Mouse (Mus musculus) intestine, postnatal 0 days (tissue): Measurements from ENCODE around the gene Tsks. TPM values are rescaled to one million over a fixed set of nuclear protein-coding genes. Genes with fewer than 3 reads are reported as not detected.

ENCODE experiments used
- ATAC-seq: fragments of 200-750 bp; cut with Nextera tagmentation; 2 replicates; pipeline ENCODE4 v1.8.0; 2017; ENCODE audit warnings: mild to moderate bottlenecking, moderate TSS enrichment, moderate library complexity
- H3K27ac ChIP-seq: fragments of 300-500 bp; sonication (generic); 2 replicates; pipeline ENCODE4 v1.5.1; 2014; ENCODE audit warnings: mild to moderate bottlenecking, low read depth, low read length, moderate library complexity
- H3K27me3 ChIP-seq: fragments of 300-500 bp; sonication (generic); replicated peaks from 2 replicates; pipeline ENCODE4 v1.6.1; 2014; ENCODE audit warnings: low read length, mixed read lengths; ENCODE audit not compliant: control insufficient read depth, insufficient read depth
- H3K36me3 ChIP-seq: fragments of 300-500 bp; sonication (generic); 2 replicates; pipeline ENCODE4 v1.6.1; 2014; ENCODE audit warnings: mild to moderate bottlenecking, moderate library complexity; ENCODE audit not compliant: control insufficient read depth, insufficient read depth
- H3K4me1 ChIP-seq: fragments of 300-500 bp; sonication (generic); replicated peaks from 2 replicates; pipeline ENCODE4 v1.6.1; 2014; ENCODE audit warnings: antibody characterized with exemption, low read length, mixed read lengths; ENCODE audit not compliant: control insufficient read depth, insufficient read depth
- H3K4me2 ChIP-seq: fragments of 300-500 bp; sonication (generic); replicated peaks from 2 replicates; pipeline ENCODE4 v1.6.1; 2014; ENCODE audit warnings: low read depth, mild to moderate bottlenecking, moderate library complexity
- H3K4me3 ChIP-seq: fragments of 300-500 bp; sonication (generic); 2 replicates; pipeline ENCODE4 v1.5.1; 2014; ENCODE audit warnings: low read depth, low read length
- H3K9ac ChIP-seq: fragments of 300-500 bp; sonication (generic); 2 replicates; pipeline ENCODE4 v1.6.1; 2014; ENCODE audit warnings: mild to moderate bottlenecking, low read depth, low read length
- H3K9me3 ChIP-seq: fragments of 300-500 bp; sonication (generic); 2 replicates; pipeline ENCODE4 v1.6.1; 2016; ENCODE audit warnings: mixed run types; ENCODE audit not compliant: control insufficient read depth
- CTCF ChIP-seq: sonication (generic); IDR thresholded peaks from 2 replicates; pipeline ENCODE4 v1.5.1; 2016; ENCODE audit warnings: low read depth, mild to moderate bottlenecking, control low read depth, antibody characterized with exemption, moderate library complexity
- WGBS: fragments of 180-500 bp; shearing (Covaris S2); extraction: QIAGEN DNeasy Blood & Tissue Kit; methylation state at CpG from one replicate; pipeline ENCODE4 v1.1.7; 2014; 5-methylcytosine and 5-hydroxymethylcytosine counted together
- polyA plus RNA-seq: library from polyadenylated mRNA; unstranded; fragments of >200 nt; fragmentation: Nextera tagmentation; extraction: Ambion mirVana; gene quantifications from 2 replicates; pipeline ENCODE4 v1.2.1, GENCODE M21; 2015

Tsks gene
- polyA plus RNA-seq, 1 experiment from 2014 or later, result 0.13 TPM

- ATAC-seq, result no peak
- no peak for TF ChIP-seq CTCF
- no peak overlapping the region for H3K4me3 ChIP-seq
- H3K27me3 ChIP-seq, result peaks cover 14% of the 10 kb centered on the region
- H3K27ac ChIP-seq, result no peak overlapping the region
- WGBS, result 73% methylated on average over 14 of the region's 14 CpGs
- no peak overlapping the region for H3K9ac ChIP-seq
- H3K9me3 ChIP-seq, result no peaks in the 10 kb centered on the region
- H3K4me1 ChIP-seq, result peaks cover 4% of the 10 kb centered on the region; the same call in 1 of the 2 replicates
- H3K36me3 ChIP-seq, result no peaks in the 10 kb centered on the region
- no peak overlapping the region for H3K4me2 ChIP-seq
Observed at GRCm38 (mm10) chr7:44953561-44953960, 10.6 kb downstream of the Tsks start.

- Histone ChIP-seq H3K36me3 (no peaks in the 10 kb centered on the region), H3K27ac (no peak overlapping the region), H3K9ac (no peak overlapping the region), H3K4me1 (peaks cover 4% of the 10 kb centered on the region; the same call in 1 of the 2 replicates), H3K4me3 (no peak overlapping the region), H3K27me3 (peaks cover 14% of the 10 kb centered on the region), H3K9me3 (no peaks in the 10 kb centered on the region), H3K4me2 (no peak overlapping the region)
- WGBS, result 88% methylated on average over 12 of the region's 12 CpGs
- no peak for TF ChIP-seq CTCF
- ATAC-seq, result no peak
Observed at GRCm38 (mm10) chr7:44954091-44954885, 11.3 kb downstream of the Tsks start.

GRCm38 (mm10) chr7:44955628-44956027 lies 12.6 kb downstream of the Tsks start:
- Histone ChIP-seq H3K9ac (no peak overlapping the region), H3K27me3 (peaks cover 7% of the 10 kb centered on the region; the same call in 1 of the 2 replicates), H3K4me2 (no peak overlapping the region), H3K4me3 (no peak overlapping the region), H3K27ac (no peak overlapping the region), H3K4me1 (peaks cover 4% of the 10 kb centered on the region; the same call in 1 of the 2 replicates), H3K36me3 (no peaks in the 10 kb centered on the region), H3K9me3 (no peaks in the 10 kb centered on the region)
- TF ChIP-seq CTCF, result peak; percentile 72
- 52% methylated on average over 5 of the region's 5 CpGs for WGBS
- no peak for ATAC-seq

- 73% methylated on average over 6 of the region's 6 CpGs for WGBS
- TF ChIP-seq CTCF, result no peak
Observed at GRCm38 (mm10) chr7:44956266-44956665, 13.3 kb downstream of the Tsks start.

GRCm38 (mm10) chr7:44957183-44957835 lies 14.3 kb downstream of the Tsks start:
- no peak for TF ChIP-seq CTCF
- ATAC-seq, result 0 out of 2 replicates have a peak, but pooled peaks have one; percentile 6
- Histone ChIP-seq H3K9me3 (no peaks in the 10 kb centered on the region), H3K4me2 (no peak overlapping the region), H3K4me3 (no peak overlapping the region), H3K36me3 (0 out of 2 replicates have a peak, but pooled peaks cover 4% of the 10 kb centered on the region), H3K9ac (no peak overlapping the region), H3K4me1 (no peaks in the 10 kb centered on the region), H3K27me3 (no peaks in the 10 kb centered on the region), H3K27ac (no peak overlapping the region)
- 75% methylated on average over 20 of the region's 20 CpGs for WGBS

More at GRCm38 (mm10) chr7:44956266-44956665, 13.3 kb downstream of the Tsks start:
- Histone ChIP-seq H3K27ac (no peak overlapping the region), H3K27me3 (0 out of 2 replicates have a peak, but pooled peaks cover under 1% of the 10 kb centered on the region), H3K4me3 (no peak overlapping the region), H3K9ac (no peak overlapping the region), H3K4me1 (peaks cover 4% of the 10 kb centered on the region; the same call in 1 of the 2 replicates), H3K9me3 (no peaks in the 10 kb centered on the region), H3K4me2 (no peak overlapping the region), H3K36me3 (no peaks in the 10 kb centered on the region)
- no peak for ATAC-seq

- Histone ChIP-seq H3K4me2 (no peak overlapping the region), H3K36me3 (0 out of 2 replicates have a peak, but pooled peaks cover 7% of the 10 kb centered on the region), H3K9me3 (no peaks in the 10 kb centered on the region), H3K9ac (no peak overlapping the region), H3K27me3 (no peaks in the 10 kb centered on the region), H3K4me1 (no peaks in the 10 kb centered on the region), H3K4me3 (no peak overlapping the region), H3K27ac (no peak overlapping the region)
- TF ChIP-seq CTCF, result peak; percentile 82
- WGBS, result 48% methylated on average over 7 of the region's 7 CpGs
- ATAC-seq, result no peak
Observed at GRCm38 (mm10) chr7:44958208-44958607, 15.2 kb downstream of the Tsks start.
